Mouse (Mus musculus) kidney, adult 2 months (tissue): ENCODE results near the gene Dpf1.

ENCODE experiments used
- CTCF ChIP-seq: fragments of 200-500 bp; conservative IDR thresholded peaks from 2 replicates; pipeline ENCODE4 v1.5.1; 2011; ENCODE audit warnings: low read depth, mild to moderate bottlenecking, control low read depth, low read length, moderate library complexity, mixed read lengths; ENCODE audit not compliant: insufficient read depth, insufficient read length
- POLR2A ChIP-seq: fragments of 200-500 bp; IDR thresholded peaks from one replicate; pipeline ENCODE4 v1.6.1; 2011; ENCODE audit warnings: low read depth, low read length, control low read depth

DNA sequence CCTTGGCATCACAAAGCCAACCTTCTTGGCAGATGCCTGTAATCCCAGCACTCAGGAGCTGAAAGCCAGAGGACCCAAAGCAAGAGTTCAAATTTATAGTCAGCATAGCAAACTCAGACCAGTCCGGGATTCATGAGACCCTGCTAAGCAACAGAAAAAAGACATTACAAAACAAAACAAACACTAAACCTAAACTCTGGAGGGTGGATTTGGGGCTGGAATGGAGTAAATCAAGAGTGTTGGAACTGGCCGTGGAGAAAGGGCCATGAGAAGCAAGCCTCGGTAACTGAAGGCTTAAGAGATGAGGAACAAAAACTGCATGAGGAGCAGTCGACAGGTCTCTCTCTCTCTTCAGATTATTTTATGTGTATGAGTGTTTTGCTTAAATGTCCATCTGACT, 19.9 kb upstream of the Dpf1 start:
- TF ChIP-seq CTCF (no peak), POLR2A (no peak)
